Mouse (Mus musculus) liver (tissue): ENCODE data around the gene Icmt.

Experiments
- DNase-seq: peaks from one replicate; pipeline ENCODE4 v3.0.0-alpha.2; 2020; ENCODE audit warnings: mixed read lengths

Icmt gene

DNA sequence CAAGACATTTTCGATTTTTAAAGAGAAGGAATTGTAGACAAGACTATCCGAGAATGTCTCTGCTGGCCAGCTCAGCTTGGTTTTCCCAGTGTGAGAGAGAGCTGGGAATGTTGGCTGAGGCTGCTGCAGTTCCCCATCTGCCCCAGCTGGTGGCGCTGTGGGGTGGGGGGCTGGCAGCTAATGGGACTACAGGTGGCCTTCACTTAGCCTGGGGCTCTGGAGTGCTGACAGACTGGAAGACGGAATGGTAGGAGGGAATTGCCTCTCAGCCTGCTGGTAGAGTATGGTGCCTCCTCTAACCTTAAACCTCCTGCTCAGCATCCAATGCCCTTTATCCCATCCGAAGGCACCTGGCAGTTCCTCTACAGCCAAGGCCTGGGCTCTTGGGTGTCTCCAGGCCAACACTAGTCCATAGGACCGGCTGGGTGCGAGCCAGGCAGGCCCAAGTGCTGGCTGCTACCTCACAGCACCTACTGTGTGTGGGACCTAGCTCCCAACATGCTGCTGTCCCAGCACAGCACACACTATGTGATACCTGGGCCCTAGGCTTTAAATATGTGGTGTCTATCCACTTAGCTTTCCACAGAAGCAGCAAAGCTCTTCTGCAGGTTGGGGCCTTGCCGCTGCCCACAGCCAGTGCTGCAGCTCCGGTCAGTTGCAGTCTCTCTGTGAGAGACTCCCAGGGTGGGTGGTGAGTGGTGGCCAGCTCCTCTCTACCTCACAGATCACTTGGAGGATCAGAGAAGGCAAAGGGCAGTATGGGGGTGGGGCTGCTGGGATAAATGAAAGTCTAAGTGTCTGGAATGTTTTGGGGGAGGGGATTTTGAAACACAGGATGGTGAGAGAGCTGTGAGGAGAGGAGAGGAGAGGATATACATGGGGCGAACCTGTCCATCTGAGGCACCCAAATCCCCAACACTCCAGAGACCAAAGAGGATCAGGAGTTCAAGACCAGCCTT, 20.4 kb upstream of the Icmt start:
- no peak for DNase-seq

DNA sequence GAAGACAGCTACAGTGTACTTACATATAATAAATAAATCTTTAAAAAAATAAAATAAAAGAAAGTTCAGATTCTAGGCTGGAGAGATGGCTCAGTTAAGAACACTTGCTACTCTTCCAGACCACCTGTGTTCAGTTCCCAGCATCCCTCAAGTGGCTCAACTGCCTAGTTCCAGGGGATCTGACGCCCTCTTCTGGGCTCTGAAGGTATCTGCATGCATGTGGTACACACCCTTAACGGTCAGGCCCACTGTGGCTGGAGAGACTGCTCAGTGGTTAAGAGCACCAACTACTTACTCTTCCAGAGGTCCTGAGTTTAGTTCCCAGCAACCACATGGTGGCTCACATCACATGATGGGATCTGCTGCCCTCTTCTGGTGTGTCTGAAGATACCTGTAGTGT, 19.1 kb upstream of the Icmt start:
- no peak for DNase-seq

DNA sequence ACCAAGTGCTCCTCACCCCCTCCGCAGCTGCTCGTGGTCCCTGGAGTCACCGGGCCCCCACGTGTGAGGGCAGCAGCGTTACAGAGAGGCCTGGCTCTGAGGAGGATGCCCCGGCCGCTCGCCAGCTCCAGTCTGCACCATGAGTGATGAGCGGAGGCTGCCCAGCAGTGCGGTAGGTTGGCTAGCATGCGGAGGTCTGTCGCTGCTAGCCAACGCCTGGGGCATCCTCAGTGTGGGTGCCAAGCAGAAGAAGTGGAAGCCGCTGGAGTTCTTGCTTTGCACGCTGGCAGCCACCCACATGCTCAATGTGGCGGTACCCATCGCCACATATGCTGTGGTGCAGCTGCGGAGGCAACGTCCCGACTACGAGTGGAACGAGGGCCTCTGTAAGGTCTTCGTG, 18.0 kb upstream of the Icmt start:
- DNase-seq, result no peak

DNA sequence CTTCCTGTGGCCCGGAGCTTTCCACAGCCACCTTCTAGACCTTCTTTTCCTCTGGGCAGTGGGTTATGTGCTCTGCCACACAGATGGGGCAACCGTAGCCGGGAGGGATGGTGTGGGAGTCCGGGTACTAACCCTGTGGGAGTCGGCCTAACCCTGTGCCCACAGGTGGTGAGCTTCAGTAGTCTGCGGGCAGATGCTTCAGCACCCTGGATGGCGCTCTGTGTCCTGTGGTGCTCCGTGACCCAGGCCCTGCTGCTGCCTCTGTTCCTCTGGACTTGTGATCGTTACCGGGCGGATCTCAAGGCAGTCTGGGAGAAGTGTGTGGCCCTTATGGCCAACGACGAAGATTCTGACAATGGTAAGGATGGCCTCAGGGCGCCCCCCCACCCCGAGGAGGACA, 15.4 kb upstream of the Icmt start:
- DNase-seq, result no peak

DNA sequence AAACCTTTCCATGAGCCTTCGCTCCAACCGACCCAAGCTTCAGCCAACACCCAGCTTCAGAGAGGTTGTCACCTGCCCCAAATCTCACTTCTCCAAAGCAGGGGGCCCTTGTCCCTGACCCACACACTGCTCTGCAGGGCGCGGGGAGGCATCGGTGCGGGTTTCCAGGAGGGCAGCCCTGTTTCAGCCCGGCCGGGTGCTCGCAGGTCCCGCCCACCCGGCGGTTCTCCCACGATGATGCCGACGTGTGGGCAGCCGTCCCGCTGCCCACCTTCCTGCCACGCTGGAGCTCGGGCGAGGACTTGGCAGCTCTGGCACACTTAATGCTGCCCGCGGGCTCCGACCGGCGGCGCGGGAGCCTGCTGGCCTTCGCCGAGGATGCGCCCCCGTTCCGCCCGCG, 14.3 kb upstream of the Icmt start:
- DNase-seq, result no peak

DNA sequence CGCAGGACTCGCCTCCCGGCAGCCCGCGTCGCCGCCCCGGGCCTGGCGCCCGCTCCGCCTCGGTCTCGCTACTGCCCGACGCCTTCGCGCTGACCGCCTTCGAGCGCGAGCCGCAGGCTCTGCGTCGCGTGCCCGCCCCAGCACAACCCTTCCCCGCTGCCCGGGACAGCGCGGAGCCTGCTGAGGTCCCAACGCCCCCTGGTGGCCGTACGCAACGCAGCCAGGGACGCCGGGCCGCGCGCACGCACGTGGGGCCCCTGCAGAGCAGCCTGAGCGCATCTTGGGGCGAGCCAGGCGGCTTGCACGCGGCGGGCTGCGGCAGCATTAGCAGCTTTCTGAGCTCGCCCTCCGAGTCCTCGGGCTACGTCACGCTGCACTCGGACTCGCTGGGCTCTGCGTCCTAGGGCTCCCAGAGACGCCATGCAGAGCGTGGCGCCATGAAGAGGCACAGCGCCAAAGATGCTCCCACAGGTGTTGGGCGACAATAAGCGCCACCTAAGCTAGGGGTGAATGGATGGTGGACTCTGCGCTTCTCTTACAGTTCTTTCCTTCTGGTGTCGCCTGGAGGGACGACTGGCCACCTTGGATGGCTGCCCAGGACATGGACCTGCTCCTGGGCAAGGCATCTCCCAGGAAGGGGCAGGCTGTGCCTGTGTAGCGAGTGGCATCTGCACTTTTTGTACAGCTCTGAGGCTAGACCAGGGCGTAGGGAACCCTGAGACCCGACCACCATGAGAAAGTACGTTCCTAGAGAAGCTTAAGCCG, 13.7 kb upstream of the Icmt start:
- DNase-seq, result peak; percentile 81

DNA sequence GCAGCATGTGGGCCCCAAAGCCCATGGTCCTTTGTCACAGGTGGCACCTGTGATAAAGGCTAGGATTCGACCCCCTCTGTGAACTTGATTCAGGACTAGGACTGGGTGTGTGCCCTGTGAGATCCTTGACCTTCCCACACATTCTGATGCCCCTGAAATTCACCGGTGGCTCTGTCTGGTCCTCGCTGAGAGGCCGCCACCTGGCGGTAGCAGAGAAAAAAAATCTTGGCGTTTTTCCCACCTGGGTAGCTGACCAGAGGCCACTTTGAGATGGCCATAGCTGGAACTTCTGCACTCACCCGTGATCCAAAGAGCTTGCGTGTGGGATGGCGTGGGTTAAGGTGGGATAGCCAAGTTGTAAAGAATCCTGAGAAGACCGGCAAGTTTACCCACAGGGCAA, 11.5 kb upstream of the Icmt start:
- peak; percentile 53 for DNase-seq

DNA sequence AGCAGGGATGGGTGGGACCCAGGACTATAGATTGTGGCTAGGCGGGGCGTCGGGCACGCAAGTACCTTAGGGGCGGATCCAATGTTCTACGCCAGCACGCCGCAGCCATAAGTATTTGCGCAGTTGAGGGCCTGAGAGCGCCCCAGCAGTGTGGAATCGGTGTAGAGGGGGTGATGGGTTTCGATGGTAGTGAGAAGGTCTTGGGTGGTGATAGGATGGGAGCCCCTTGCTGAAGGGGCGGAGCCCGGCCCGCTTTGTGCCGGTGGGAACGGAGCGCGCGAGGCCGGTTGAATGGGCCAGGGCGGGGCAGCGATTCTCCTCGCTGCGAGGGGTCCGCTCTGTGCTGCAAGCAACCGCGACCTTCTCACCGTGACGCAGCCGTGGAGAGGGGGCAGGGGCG, 10.8 kb upstream of the Icmt start:
- DNase-seq, result no peak

DNA sequence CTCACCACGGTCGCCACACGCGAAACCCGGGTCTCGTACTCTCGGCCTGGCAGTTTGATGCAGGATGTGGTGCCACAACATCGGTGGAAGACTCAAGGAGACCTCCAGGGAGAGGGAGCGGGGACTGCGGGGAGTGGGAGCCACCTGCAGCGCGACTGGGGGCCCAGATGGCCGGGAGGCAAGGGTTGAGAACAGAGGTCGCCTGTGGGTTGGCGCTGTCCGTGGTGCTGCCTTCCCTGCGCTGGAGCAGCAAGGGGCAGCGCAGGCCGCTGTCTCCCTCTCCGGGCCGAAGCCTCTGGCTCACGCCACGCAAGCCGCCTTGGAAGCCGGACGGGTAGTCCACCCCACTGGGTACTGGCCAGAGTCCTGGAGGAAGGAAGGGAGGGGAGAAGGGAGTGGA, 10.1 kb upstream of the Icmt start:
- DNase-seq, result peak; percentile 68

DNA sequence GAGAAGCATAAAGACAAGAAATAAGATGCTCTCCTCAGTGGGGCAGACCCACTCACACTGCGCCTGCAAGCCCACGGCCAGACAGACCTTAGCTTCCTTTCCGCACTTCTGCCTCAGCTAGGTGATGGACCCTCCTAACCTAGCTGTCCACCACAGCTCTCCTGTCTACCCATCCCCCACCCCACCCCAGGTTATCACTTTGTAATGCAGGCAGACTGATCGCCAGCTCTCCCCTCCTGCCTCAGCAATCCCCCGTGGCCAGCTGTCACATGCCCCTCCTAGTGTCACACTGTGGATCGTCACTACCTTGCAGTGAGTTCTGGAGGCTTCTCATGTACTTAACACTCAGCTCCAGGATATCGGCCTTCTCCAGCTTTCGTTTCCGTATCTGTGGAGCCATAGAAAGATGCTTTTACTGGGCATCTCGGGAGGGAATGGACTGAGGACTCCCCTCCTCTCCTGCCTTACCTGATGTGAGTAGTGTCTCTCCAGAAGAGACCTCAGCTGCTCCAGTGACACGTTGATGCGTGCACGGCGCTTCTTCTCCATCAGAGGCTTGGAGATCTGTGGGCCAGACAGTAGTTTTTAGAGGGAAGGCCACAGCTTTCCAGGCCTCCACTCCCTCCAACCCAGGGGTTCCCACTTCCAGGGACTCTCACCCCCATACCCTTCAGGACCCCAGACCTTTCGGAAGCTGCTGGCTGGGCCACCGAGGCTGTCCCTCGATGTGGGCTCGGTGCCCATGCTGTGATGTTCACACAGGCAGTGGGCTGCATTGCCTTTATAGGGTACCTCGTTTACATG, 9.5 kb upstream of the Icmt start:
- DNase-seq, result no peak

DNA sequence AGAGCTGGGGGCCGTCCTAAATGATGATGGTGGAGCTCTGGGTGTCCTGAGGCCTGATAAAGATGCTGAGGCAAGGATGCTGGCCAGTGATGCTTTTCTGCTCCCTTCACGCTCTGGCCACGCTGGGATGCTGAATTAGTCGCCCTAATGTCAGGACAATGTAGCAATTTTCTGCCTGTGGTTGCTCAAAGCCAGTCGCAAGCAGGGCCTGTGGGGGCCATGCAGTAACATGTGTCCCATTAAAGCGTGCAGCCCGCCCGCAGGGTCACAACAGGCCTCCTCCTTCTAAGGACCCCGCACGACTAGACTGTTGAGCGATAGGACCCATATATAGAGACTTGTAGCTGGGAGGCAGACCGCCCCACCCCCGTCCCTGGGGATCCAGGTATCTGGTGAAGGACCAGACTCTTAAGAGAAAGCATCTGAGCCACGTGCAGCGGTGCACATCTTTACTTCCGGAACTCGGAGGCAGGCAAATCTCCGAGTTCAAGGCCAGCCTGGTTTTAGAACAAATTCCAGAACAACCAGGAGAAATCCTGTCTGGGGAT, 8.6 kb upstream of the Icmt start:
- DNase-seq, result no peak

DNA sequence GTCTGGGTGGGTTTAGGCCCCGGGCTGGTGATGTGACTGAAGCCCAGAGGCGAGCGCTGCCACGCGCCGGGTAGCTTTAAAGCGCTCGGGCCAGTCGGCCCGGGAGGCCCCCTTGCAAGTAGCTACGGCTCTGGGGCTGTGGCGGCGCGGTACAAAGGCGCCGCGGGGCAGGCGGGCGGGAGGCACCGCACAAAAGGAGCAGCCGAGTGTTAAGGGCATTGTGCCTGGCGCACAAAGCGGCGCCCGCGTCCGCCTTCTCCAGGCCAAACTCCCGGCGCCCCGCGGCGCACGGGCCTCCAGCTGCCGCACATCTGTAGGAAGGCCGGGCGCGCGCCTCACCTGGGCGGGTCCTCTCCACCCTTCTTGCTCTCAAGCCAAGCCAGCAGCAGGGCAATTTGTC, 6.6 kb upstream of the Icmt start:
- no peak for DNase-seq

DNA sequence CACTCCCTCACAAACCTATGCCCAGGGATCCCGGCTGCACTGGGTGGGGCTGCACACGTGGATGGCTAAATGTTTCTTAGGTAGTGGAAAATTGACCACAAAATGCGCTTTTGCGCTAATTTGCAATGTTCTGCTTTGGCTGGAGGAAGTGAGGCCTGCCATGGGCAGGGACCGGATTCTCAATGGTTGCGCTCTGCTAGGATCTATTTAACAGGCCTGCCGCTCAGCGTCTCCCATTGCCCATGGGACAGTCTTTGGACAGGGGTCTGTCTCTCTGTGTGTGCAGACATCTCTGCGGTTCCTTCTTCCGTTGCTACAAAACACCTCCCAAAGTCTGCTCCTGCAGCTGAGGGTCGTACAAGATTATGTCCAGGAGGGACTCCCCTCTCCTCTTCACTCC, 6.0 kb upstream of the Icmt start:
- DNase-seq, result no peak

DNA sequence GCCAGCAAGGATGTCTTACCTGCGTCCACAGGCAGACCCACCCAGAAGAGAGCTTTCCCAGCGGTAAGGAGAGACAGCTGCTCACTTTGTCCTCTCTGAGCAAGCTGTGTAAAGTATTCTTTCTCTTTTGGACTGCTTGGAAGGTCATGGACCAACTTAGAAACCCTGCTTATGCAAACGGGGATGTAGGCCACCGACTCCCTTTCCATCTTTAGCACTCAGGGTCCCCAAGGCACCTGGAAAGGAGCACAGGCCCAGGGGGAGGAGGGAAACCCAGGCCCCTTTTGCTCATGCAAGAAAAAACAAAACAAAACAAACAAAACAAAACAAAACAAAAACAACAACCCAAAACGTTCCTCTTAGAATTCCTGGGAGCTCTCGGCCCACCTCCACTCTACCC, 5.5 kb upstream of the Icmt start, which contains the start of gene Hes3:
Hes3 (minus strand) TSS at position 101 of the 400 bp plus-strand sequence.
- DNase-seq, result no peak

DNA sequence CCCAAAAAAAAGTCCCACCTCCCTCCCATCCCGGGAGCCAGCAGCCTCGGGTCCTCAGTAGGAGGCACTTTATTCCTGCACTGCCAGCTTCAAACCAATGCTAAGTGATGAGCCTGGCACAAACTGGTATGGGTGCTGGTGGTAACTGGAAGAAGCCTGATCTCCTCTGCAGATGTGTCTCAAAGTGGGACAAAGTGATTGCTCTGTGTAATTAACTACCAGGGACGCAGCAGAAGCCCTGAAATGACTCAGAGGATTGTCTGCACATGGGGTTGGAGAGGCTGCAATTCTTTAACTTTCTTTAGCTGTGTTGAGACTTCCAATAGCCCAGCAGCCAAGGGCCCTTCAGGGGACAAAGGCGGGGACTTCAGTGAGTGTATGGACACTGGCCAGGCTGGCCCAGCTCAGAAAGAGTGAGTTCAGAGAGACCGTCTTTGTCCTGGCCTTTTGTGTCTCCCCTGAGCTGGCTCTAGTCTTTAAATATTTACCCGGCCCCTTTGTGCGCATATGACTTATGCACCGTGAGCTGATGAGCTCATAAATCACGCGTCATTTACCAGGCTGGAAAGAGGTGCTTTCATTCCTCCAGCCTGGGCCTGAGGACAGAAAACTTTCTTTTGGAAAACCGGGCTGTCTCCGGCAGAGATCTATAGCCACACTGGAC, 4.8 kb upstream of the Icmt start:
- no peak for DNase-seq

DNA sequence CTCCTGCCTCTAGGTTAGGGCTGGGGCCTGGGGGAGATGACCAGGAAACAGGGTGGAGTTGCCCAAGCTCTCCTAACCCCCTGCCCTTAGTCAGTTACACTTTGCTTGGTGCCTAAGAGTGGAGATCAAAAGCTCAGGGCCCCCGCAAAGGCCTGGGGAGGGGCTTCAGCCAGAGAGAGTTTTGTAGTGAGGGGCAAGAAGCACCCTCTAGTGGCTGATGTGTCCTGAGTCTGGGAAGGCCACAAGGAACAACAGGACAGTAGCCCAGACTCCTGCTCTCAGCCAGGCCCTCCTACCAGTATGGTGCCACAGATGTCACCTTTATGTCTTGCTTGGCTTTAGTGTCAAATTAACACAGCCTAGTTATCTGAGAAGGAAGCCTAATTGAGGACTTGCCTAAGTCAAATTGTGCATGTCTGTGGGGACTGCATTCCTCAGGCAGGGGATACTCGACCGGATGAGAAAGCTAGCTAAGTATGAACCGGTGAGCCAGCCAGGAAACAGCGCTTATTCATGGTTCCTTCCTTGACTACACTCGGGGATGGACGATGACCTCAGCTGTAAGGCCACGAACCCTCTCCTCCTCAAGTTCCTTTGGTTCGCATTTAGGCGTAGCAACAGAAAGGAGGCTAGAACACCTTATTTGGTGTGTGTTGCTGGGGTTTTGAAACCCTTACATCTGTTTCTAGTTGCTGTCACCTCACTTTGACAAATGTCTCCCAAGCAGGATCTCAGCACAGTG, 2.7 kb upstream of the Icmt start:
- no peak for DNase-seq

DNA sequence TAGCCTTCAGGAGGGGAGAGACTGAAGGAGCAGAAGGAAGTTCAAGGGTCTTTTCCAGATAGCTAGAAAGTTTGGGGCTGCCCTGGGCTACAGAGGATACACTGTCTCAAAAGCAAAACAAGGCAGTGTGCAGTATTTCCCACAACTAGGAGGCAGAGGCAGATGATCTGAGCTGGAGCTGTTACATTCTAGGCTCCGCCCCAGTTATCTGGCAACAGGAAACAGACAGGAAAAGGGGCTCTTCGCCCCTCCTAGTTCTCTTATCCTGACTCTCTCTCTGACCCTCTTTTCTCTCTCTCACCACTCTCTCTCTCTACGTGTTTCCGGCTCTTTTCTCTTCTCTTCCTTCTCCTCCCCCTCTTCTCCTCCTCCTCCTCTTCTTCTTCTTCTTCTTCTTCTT, 1.1 kb upstream of the Icmt start:
- peak; percentile 57 for DNase-seq

DNA sequence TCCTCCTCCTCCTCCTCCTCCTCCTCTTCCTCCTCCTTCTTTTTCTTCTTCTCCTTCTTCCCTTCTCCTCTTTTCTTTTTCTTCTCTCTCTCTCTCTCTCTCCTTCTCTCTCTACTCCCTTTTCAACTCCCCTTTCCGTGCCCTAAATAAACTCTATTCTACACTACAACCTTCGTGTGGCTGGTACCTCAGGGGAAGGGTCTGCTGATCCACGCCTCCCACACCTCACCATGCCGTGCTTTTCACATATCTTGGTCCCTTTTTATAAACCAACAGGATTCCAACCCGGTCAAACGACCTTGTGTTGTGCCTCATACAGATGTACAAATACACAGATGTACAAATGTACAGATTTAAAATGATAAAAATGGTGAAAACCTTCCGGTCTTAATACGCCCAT, 656 bp upstream of the Icmt start:
- no peak for DNase-seq

DNA sequence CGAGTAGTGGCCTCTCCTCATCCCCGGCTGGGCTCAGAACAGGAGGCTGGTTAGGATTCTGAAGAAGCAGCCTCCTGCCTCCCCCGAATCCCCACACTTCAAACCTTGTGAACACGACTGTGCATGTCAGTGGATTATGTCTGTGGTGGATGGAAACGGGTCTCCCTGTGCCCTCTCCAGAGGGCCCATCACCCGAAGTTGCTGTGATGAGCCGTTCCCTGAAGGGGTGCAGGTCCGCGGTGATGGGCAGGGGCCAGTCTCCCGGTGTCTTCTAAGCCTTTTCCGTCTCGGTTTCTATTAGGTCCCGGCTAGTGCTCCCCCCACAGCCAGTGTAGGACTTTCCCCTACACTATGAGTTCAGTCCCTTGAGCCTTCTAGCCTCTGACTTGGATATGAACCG, 1.8 kb downstream of the Icmt start:
- DNase-seq, result no peak

DNA sequence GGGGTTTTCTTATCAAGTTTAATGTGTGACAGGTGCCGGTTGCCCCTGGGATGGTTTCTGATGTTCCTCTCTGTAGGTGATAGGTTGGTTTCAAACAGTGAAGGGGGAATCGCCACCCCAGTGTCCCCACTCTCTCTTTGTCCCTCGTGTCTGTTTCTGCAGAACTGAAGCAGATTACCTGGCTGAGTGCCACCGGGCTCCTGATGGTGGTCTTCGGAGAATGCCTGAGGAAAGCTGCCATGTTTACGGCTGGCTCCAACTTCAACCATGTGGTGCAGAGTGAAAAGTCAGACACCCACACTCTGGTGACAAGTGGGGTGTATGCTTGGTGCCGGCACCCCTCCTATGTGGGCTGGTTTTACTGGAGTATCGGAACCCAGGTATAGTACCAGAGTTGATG, 3.3 kb downstream of the Icmt start:
- no peak for DNase-seq

DNA sequence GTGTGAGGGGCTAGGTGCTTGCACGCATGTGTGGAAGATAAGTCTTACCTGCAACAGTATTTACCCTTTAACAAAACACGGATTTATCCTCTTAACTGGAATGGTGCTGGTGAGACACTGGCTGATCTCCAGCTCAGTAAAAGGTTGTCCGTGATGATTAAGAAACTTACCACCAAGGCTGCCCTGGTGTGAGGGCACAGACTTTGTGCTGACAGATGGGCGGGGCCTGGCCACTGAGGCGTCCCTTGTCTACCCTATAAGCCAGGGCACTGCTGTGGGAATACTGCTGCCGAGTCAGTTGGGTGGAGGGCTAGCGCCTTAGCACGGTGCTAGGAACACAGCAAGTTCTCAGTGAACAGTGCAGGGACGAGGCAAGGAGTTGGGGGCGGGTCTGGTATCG, 5.0 kb downstream of the Icmt start:
- no peak for DNase-seq

DNA sequence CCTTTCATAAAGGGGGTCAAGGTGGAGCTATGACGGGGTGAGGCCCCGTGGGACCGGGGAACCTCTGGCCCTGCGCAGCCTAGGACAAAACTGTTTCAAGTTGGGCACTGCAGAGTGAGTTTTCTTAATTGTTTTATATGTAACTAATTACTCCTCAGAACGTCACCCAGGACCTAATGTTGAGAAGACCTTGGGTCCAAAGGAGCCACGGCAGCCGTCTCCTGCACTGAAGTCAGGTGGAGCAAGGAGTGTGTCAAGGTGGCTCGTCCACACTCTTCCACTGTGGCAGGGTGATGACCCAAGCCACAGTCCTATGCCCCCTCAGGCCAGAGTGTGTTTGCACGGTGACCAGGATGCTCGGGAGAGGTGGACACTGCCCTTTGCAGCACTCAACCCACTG, 6.1 kb downstream of the Icmt start:
- DNase-seq, result no peak
